Mouse (Mus musculus) spleen, postnatal 10 days (tissue): ENCODE measurements around the gene Stx11.

Experiments used
- DNase-seq, 2 experiments: peaks; one replicate each; pipeline ENCODE4 v3.0.0; 2021 to 2022; ENCODE audit warnings: low spot score in 2 of 2

Stx11 gene

GRCm38 (mm10) chr10:12914203-12914602, 49.9 kb downstream of the Stx11 start:
- no peak for DNase-seq

GRCm38 (mm10) chr10:12911981-12912530, 52.0 kb downstream of the Stx11 start:
- no peak for DNase-seq

- DNase-seq: no peak
Measured at GRCm38 (mm10) chr10:12911451-12911850, 52.6 kb downstream of the Stx11 start.

DNA sequence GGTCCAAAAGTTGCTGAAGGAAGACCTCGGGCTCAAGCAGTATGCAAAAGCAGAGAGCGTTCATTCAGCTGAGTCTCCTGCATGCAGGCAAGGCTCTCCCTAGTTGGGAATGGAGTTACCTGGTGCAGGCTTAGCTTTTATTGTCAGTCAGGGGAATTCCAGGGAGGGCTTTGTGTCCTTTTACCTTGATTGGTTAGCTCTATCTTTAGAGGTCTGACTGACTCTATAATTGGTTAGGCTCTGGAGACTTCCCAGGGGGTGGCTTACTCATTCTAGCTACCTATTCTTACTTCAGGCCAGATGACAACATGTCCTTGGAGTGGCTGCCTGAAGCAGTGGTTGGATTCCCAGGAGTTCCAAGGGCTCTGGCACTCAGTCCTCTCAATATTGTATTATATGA, 54.2 kb downstream of the Stx11 start:
- DNase-seq: no peak

- no peak for DNase-seq
Measured at GRCm38 (mm10) chr10:12909179-12909578, 54.9 kb downstream of the Stx11 start.

GRCm38 (mm10) chr10:12904140-12904528, 60.0 kb downstream of the Stx11 start:
- no peak for DNase-seq

DNA sequence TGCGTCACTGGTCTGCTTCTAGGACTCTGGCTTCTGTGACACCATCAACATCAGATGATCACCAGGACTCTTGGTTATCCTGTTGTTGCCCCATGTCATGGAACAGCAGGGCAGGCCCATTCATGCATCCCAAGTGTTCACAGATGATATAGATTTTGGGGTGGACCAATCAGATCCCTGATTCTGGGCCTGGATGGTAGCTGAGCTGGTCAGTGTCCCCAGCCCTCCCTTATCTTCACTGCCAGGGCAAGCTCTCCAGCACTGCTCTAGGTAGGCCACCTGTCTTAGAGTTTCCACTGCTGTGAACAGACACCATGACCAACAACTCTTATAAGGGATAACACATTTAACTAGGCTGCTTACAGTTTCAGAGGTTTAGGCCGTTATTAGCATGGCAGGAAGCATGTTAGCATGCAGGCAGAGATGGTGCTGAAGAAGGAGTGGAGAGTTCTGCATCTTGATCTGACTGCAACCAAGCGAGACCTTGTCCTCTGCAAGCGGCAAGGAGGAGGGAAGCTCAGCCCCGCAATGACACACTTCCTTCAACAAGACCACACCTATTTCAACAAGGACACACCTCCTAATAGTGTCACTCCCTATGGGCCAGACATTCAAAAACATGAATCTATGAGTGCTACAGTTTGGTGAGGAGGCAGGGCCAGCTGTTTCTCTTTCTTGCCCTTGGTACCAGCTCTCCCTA, 60.5 kb downstream of the Stx11 start:
- DNase-seq: peak in 1 of 2 experiments; percentile 31

GRCm38 (mm10) chr10:12899901-12900300, 64.2 kb downstream of the Stx11 start:
- no peak for DNase-seq

DNA sequence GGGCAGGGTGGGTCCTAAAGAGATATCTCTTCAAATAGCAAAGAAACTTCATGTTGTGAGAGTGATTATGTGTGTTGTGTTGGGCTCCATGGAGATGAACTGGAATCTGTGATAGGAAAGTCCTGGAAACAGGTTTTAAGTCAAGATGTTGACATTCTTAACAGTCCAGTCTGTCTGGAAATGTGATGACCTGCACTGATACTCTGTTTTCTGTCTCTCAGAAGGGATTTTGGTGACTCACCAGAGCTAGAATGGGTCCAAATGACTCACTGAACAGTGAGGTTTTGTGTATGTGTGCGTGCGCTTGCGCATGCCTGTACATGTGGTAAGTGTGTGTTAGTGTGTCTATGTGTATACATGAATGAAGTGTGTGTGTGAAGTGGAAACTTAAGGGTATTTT, 70.8 kb downstream of the Stx11 start:
- no peak for DNase-seq

DNA sequence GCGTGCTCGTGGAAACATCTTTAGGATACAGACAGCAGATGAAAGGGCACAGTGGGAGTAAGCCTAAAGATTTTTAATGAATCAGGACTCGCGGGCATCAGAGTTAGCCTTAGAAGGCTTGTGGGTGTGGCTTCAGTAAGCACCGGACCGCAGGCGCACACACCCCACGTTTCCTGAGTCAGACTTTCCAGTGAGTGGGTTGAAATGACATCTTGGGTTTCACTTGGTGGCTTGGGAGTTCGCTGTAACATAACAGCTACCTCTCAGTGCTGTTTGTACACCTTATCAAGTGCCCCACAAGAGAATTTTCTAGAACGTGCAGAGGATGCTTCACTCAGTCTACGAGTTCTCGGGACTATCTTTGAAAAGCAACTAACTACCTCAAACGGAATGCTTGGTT, 75.7 kb downstream of the Stx11 start:
- DNase-seq: no peak
